Mouse (Mus musculus) CH12.LX (cell line): ENCODE measurements around the gene Mixl1.

ENCODE experiments used
- CTCF ChIP-seq, 2 experiments: IDR thresholded peaks in 1 of 2; conservative IDR thresholded peaks in 1 of 2; 2 replicates each; pipeline ENCODE4 v1.5.1; 2011 to 2012; ENCODE audit warnings: low read depth in 2 of 2, low read length in 2 of 2, improper control_type of control experiment in 1 of 2, inconsistent platforms in 1 of 2, mild to moderate bottlenecking in 1 of 2, moderate library complexity in 1 of 2
- E2F4 ChIP-seq: IDR thresholded peaks from 2 replicates; pipeline ENCODE4 v1.6.1; 2011; ENCODE audit warnings: low read depth, low read length, improper control_type of control experiment; ENCODE audit not compliant: insufficient replicate concordance
- MEF2A ChIP-seq: IDR thresholded peaks from 2 replicates; pipeline ENCODE4 v1.6.1; 2014; ENCODE audit warnings: low read depth, mild to moderate bottlenecking, inconsistent platforms, low read length, improper control_type of control experiment, borderline replicate concordance
- POLR2A ChIP-seq: IDR thresholded peaks from 2 replicates; pipeline ENCODE4 v1.6.1; 2011; ENCODE audit warnings: low read depth, mild to moderate bottlenecking, improper control_type of control experiment, low read length
- POLR2AphosphoS2 ChIP-seq: IDR thresholded peaks from 2 replicates; pipeline ENCODE4 v1.6.1; 2011; ENCODE audit warnings: low read depth, low read length, improper control_type of control experiment
- UBTF ChIP-seq: IDR thresholded peaks from 2 replicates; pipeline ENCODE4 v1.6.1; 2012; ENCODE audit warnings: low read depth, mild to moderate bottlenecking, inconsistent platforms, low read length, improper control_type of control experiment, moderate library complexity
- ZKSCAN1 ChIP-seq: IDR thresholded peaks from 2 replicates; pipeline ENCODE4 v1.6.1; 2012; ENCODE audit warnings: low read depth, inconsistent platforms, low read length, improper control_type of control experiment, borderline replicate concordance

DNA sequence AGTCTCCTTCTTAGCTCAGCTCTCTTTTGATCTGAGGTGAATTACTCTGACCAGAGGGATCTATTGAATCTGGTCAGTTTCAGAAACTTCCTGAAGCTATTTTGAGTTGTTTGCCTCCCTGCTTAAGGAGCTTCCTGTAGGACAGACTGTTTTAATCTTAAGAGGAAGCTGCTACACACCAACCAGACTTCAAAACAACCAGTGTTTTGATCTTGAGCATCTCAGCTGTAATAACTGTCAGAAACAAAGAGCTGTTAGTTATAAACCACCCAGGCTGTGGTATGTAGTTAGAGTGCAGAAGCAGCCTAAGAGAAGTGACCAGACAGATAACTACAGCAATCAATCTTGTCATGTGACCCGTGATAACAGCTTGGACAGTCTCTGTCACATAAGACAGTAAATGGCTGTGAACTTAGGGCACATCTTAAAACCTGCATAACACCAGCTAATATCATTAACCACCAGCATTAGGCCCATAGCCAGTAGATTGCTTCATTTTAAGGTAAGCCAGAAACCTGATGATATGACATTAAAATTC is 26.9 kb upstream of the Mixl1 start:
- TF ChIP-seq UBTF: no peak
- TF ChIP-seq ZKSCAN1: no peak
- no peak for TF ChIP-seq CTCF (conservative IDR thresholded peaks at IDR 0.05 in 1 of 2, IDR thresholded peaks at IDR 0.05 in 1 of 2; ENCODE audit: low read depth in 2 of 2, low read length in 2 of 2)
- TF ChIP-seq POLR2AphosphoS2: no peak
- no peak for TF ChIP-seq POLR2A
- no peak for TF ChIP-seq MEF2A
- no peak for TF ChIP-seq E2F4
